Comparison of ENCODE assay signal across 21 mouse cellular contexts in genomic region chr10:77064239-77064638, GRCm38 (mm10).
"Had no signal": no experiment of that assay in that cellular context is flagged by ENCODE, and none has a peak within 500 bp of the region (broad histone marks: within the 10 kb centered on the region; RNA-seq: fewer than 3 reads in every experiment).

No protein-coding gene starts in this region.

- H3K9ac ChIP-seq: liver, embryonic 14.5 days; lung, embryonic 14.5 days; neural tube, embryonic 13.5 days; neural tube, embryonic 15.5 days; stomach, embryonic 15.5 days had no signal

- H3K4me1 ChIP-seq: midbrain, embryonic 10.5 days; neural tube, embryonic 13.5 days; neural tube, embryonic 15.5 days had no signal

- DNase-seq: lung, adult 18-20 months; lung, embryonic 14.5 days; lung, postnatal 10 days; midbrain, embryonic 14.5 days; retina, postnatal 1 day; right cerebral cortex, adult 18-20 months; right cerebral cortex, postnatal 25 days; right cerebral cortex, postnatal 4 days; spleen, adult 18-20 months; thymus, adult 2 months; thymus, postnatal 25 days; thymus, postnatal 4 days had no signal

- H3K27me3 ChIP-seq: neural tube, embryonic 13.5 days; neural tube, embryonic 15.5 days; stomach, embryonic 15.5 days had no signal

- H3K9me3 ChIP-seq: midbrain, embryonic 10.5 days; neural tube, embryonic 13.5 days; neural tube, embryonic 15.5 days; stomach, embryonic 15.5 days had no signal

- H3K36me3 ChIP-seq: neural tube, embryonic 15.5 days; stomach, embryonic 15.5 days had no signal

- H3K27ac ChIP-seq: liver, embryonic 14.5 days; macrophage; midbrain, embryonic 10.5 days; neural tube, embryonic 13.5 days; neural tube, embryonic 15.5 days; stomach, embryonic 15.5 days; stomach, postnatal 0 days had no signal

- H3K4me3 ChIP-seq: midbrain, embryonic 10.5 days; myocyte; neural tube, embryonic 13.5 days; neural tube, embryonic 15.5 days; stomach, embryonic 15.5 days had no signal

- ATAC-seq: midbrain, embryonic 16.5 days had no signal

- H3K4me2 ChIP-seq: lung, embryonic 14.5 days; neural tube, embryonic 13.5 days; neural tube, embryonic 15.5 days; stomach, embryonic 15.5 days had no signal
